12 mouse cellular contexts compared by ENCODE assay signal in genomic region chr8:120476711-120477575, GRCm38 (mm10).
DNase-seq lines count a peak whose midpoint lies in the region; ATAC-seq lines count a peak whose summit lies in the region.
"Had no signal": no experiment of that assay in that cellular context is flagged by ENCODE, and none has a peak within 500 bp of the region (broad histone marks: within the 10 kb centered on the region; RNA-seq: fewer than 3 reads in every experiment).

No protein-coding gene starts in this region.

- no peak for ATAC-seq in embryonic facial prominence, embryonic 13.5 days (ENCODE audit: insufficient number of reproducible peaks, insufficient read depth, low FRiP score, low TSS enrichment, low read depth)
- ATAC-seq in hindbrain, embryonic 16.5 days = no peak
- ATAC-seq in midbrain, embryonic 15.5 days (replicated peaks) = no peak

- DNase-seq in Muller cell, postnatal 12 days (ENCODE audit: inconsistent ontology term) = peak; percentile 40
- DNase-seq in left cerebral cortex, postnatal 36 days (ENCODE audit: low spot score in 2 of 2) = no peak
- DNase-seq in urinary bladder, adult 2 months (ENCODE audit: low spot score) = no peak
- no peak for DNase-seq in heart, adult 11 months
- DNase-seq: adrenal gland, postnatal 25 days; cerebellum, postnatal 25 days; kidney, postnatal 10 days; lung, adult 18-20 months had no signal

- peaks cover 37% of the 10 kb centered on the region for H3K4me1 ChIP-seq in embryonic facial prominence, embryonic 13.5 days
- H3K4me1 ChIP-seq in hindbrain, embryonic 16.5 days (ENCODE audit: control insufficient read depth, insufficient read depth, low read depth, low read length) = peaks cover 26% of the 10 kb centered on the region
- peaks cover 51% of the 10 kb centered on the region for H3K4me1 ChIP-seq in midbrain, embryonic 15.5 days

- H3K27me3 ChIP-seq in embryonic facial prominence, embryonic 13.5 days = no peaks in the 10 kb centered on the region
- H3K27me3 ChIP-seq in hindbrain, embryonic 16.5 days (replicated peaks; ENCODE audit: control insufficient read depth, insufficient read depth, low read length) = no peaks in the 10 kb centered on the region
- H3K27me3 ChIP-seq in midbrain, embryonic 15.5 days (replicated peaks) = no peaks in the 10 kb centered on the region

- no peaks in the 10 kb centered on the region for H3K9me3 ChIP-seq in embryonic facial prominence, embryonic 13.5 days
- no peaks in the 10 kb centered on the region for H3K9me3 ChIP-seq in hindbrain, embryonic 16.5 days (ENCODE audit: control insufficient read depth, low read length)
- H3K9me3 ChIP-seq in midbrain, embryonic 15.5 days = no peaks in the 10 kb centered on the region
- H3K9me3 ChIP-seq: G1E had no signal

- H3K27ac ChIP-seq in embryonic facial prominence, embryonic 13.5 days = no peak overlapping the region
- peak overlapping the region; percentile 72 for H3K27ac ChIP-seq in hindbrain, embryonic 16.5 days (ENCODE audit: low read depth, low read length)
- peak overlapping the region; percentile 77 for H3K27ac ChIP-seq in midbrain, embryonic 15.5 days

- no peak overlapping the region for H3K4me3 ChIP-seq in embryonic facial prominence, embryonic 13.5 days
- no peak overlapping the region for H3K4me3 ChIP-seq in hindbrain, embryonic 16.5 days (ENCODE audit: low read length)
- H3K4me3 ChIP-seq in midbrain, embryonic 15.5 days = no peak overlapping the region

- 0 out of 2 replicates have a peak overlapping the region, but pooled peaks have one; percentile 27 for H3K9ac ChIP-seq in embryonic facial prominence, embryonic 13.5 days
- H3K9ac ChIP-seq in hindbrain, embryonic 16.5 days (ENCODE audit: low read depth, low read length) = peak overlapping the region; percentile 49
- peak overlapping the region; percentile 2; the same call in 1 of the 2 replicates for H3K9ac ChIP-seq in midbrain, embryonic 15.5 days

- no peak overlapping the region for H3K4me2 ChIP-seq in embryonic facial prominence, embryonic 13.5 days
- no peak overlapping the region for H3K4me2 ChIP-seq in hindbrain, embryonic 16.5 days (ENCODE audit: low read length)
- H3K4me2 ChIP-seq in midbrain, embryonic 15.5 days = no peak overlapping the region

- intact Hi-C loops in left cerebral cortex, postnatal 36 days (cut with DNase I) = no loop called here

- H3K36me3 ChIP-seq in embryonic facial prominence, embryonic 13.5 days = no peaks in the 10 kb centered on the region
- no peaks in the 10 kb centered on the region for H3K36me3 ChIP-seq in hindbrain, embryonic 16.5 days (ENCODE audit: control insufficient read depth, insufficient read depth, low read length)
- no peaks in the 10 kb centered on the region for H3K36me3 ChIP-seq in midbrain, embryonic 15.5 days (replicated peaks)
- H3K36me3 ChIP-seq: G1E had no signal

- WGBS in embryonic facial prominence, embryonic 13.5 days = 33% methylated on average over 25 of the region's 25 CpGs
- 33% methylated on average over 25 of the region's 25 CpGs for WGBS in hindbrain, embryonic 16.5 days
- WGBS in midbrain, embryonic 15.5 days = 24% methylated on average over 25 of the region's 25 CpGs
